Mouse (Mus musculus) spleen, adult 2 months (tissue): Measurements from ENCODE around the gene Terb1.

Source experiments
- CTCF ChIP-seq: fragments of 200-500 bp; IDR thresholded peaks from 2 replicates; pipeline ENCODE4 v1.5.1; 2011; ENCODE audit warnings: mild to moderate bottlenecking, inconsistent platforms; ENCODE audit not compliant: insufficient read depth, insufficient read length, insufficient replicate concordance; ENCODE audit errors: extremely low read depth
- POLR2A ChIP-seq: fragments of 200-500 bp; IDR thresholded peaks from 2 replicates; pipeline ENCODE4 v1.6.1; 2011; ENCODE audit warnings: low read depth, low read length, inconsistent platforms

GRCm38 (mm10) chr8:104509061-104510006 is at the start of gene Terb1:
- no peak for TF ChIP-seq CTCF
- no peak for TF ChIP-seq POLR2A
